Mouse (Mus musculus) testis, adult 2 months (tissue): Measurements from ENCODE around the gene Chgb. TPM values are rescaled to one million over a fixed set of nuclear protein-coding genes. Genes with fewer than 3 reads are reported as not detected.
A peak's percentile ranks its signal among the peaks of the same experiment; 100 is the strongest.

Experiments used
- H3K27ac ChIP-seq: fragments of 200-500 bp; 2 replicates; pipeline ENCODE4 v1.5.1; 2012; ENCODE audit warnings: low read depth, low read length; ENCODE audit not compliant: control insufficient read depth, insufficient read depth
- H3K27me3 ChIP-seq: fragments of 200-500 bp; 2 replicates; pipeline ENCODE4 v1.6.1; 2012; ENCODE audit warnings: mild to moderate bottlenecking, low read length, moderate library complexity; ENCODE audit not compliant: control insufficient read depth, insufficient read depth
- H3K36me3 ChIP-seq: fragments of 200-500 bp; 2 replicates; pipeline ENCODE4 v1.6.1; 2012; ENCODE audit warnings: mild to moderate bottlenecking, low read length; ENCODE audit not compliant: control insufficient read depth, insufficient read depth
- H3K4me1 ChIP-seq: fragments of 200-500 bp; 2 replicates; pipeline ENCODE4 v1.6.1; 2012; ENCODE audit warnings: low read length; ENCODE audit not compliant: control insufficient read depth, insufficient read depth
- H3K4me3 ChIP-seq: fragments of 200-500 bp; 2 replicates; pipeline ENCODE4 v1.5.1; 2012; ENCODE audit warnings: low read depth, mild to moderate bottlenecking, low read length, moderate library complexity, mixed read lengths; ENCODE audit not compliant: control insufficient read depth
- CTCF ChIP-seq: fragments of 200-500 bp; IDR thresholded peaks from 2 replicates; pipeline ENCODE4 v1.5.1; 2012; ENCODE audit warnings: low read depth, mild to moderate bottlenecking, inconsistent platforms, low read length, moderate library complexity; ENCODE audit not compliant: control insufficient read depth, insufficient read depth, insufficient replicate concordance
- POLR2A ChIP-seq: fragments of 200-500 bp; IDR thresholded peaks from 2 replicates; pipeline ENCODE4 v1.6.1; 2012; ENCODE audit warnings: low read depth, mild to moderate bottlenecking, inconsistent platforms, low read length, moderate library complexity; ENCODE audit not compliant: control insufficient read depth
- polyA plus RNA-seq: library from polyadenylated mRNA; depleted of rRNA; stranded (reverse); fragments of >200 nt; gene quantifications from 2 replicates; pipeline ENCODE4 v1.2.3, GENCODE M21; 2012; rRNA removed

Chgb gene
- polyA plus RNA-seq, 1 experiment = 2.5 TPM

- Histone ChIP-seq H3K27me3 (no peaks in the 10 kb centered on the region), H3K4me1 (peaks cover 12% of the 10 kb centered on the region), H3K4me3 (peak overlapping the region; percentile 50), H3K36me3 (no peaks in the 10 kb centered on the region), H3K27ac (no peak overlapping the region)
- no peak for TF ChIP-seq CTCF
- no peak for TF ChIP-seq POLR2A
Measured at GRCm38 (mm10) chr2:132793441-132794203, 12.5 kb downstream of the Chgb start.

GRCm38 (mm10) chr2:132794204-132794586, 13.1 kb downstream of the Chgb start:
- no peaks in the 10 kb centered on the region for H3K36me3 ChIP-seq
- no peak for TF ChIP-seq POLR2A
- TF ChIP-seq CTCF = no peak
- peaks cover 12% of the 10 kb centered on the region for H3K4me1 ChIP-seq
- peak overlapping the region; percentile 50 for H3K4me3 ChIP-seq
- no peak overlapping the region for H3K27ac ChIP-seq
- no peaks in the 10 kb centered on the region for H3K27me3 ChIP-seq

DNA sequence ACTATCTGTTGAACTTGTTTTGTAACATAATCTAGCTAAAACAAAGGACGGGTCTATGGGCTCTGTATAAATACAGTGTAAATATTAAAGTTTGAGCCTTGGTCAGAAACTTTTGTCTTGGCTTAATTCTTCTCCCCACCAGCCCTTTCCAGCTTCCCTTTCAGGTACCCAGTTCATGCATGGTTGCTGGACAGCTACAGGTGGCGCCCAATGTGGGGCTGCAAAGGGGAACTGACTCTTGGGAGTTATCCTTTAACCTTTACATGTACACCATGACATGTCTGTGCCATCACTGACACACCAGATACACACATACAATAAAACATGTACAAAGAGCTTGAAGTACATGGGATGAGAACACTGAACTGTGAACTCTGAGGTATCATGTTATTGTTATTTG, 21.9 kb downstream of the Chgb start:
- TF ChIP-seq CTCF (no peak), POLR2A (no peak)
- no peaks in the 10 kb centered on the region; the same call in none of the 2 replicates for H3K36me3 ChIP-seq

DNA sequence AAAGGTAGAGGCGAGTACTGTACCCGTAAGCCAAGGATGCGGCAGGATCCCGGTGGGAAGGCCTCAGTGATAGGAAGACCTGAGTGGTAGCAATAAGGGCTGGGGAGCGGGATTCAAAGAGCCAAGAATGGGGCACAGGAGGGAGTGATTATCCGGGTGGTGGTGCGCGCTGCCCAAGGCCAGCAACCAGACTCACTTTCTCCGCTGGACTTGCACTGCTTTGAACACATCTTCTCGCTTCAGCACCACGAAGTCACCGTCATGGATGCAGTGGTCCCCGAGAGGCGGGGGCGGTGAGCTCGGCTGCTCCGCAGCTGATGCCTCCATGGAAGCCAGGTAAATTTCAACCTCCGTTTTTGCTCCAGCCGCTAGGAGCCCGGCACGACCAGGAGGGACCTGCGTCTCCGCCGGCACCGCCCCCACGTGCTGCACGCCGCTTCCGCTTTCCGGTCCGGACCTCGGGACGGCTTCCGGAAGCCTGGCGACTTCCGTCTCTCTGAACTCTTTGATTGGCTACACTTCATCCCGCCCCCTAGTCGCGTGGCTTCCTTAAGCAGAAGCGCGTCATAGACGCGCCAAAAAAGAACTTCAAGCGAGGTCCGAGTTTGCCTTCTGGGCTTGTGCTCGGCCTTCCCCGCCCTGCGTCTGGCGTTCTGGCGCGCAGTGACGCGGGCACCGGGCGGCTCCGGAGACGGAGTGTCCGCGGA, 34.7 kb downstream of the Chgb start, which contains the start of the genes Trmt6 and Mcm8:
Gene Trmt6, minus strand, starts transcription at position 448 of the 707 bp plus-strand sequence.
Gene Mcm8, plus strand, starts transcription at position 534 of the 707 bp plus-strand sequence.
- peak within 1 kb of the TSS; percentile 54 for H3K27ac ChIP-seq
- no peaks in the 10 kb centered on the region for H3K27me3 ChIP-seq
- peaks cover 4% of the 10 kb centered on the region for H3K4me1 ChIP-seq
- no peaks in the 10 kb centered on the region for H3K36me3 ChIP-seq
- peak within 1 kb of the TSS; percentile 95 for H3K4me3 ChIP-seq
- peak; percentile 66 for TF ChIP-seq POLR2A
- no peak; the same call in 1 of the 2 replicates for TF ChIP-seq CTCF

More for the DNA sequence above, 21.9 kb downstream of the Chgb start:
- no peak overlapping the region for H3K27ac ChIP-seq
- no peaks in the 10 kb centered on the region for H3K4me1 ChIP-seq
- H3K27me3 ChIP-seq = no peaks in the 10 kb centered on the region
- H3K4me3 ChIP-seq = no peak overlapping the region

DNA sequence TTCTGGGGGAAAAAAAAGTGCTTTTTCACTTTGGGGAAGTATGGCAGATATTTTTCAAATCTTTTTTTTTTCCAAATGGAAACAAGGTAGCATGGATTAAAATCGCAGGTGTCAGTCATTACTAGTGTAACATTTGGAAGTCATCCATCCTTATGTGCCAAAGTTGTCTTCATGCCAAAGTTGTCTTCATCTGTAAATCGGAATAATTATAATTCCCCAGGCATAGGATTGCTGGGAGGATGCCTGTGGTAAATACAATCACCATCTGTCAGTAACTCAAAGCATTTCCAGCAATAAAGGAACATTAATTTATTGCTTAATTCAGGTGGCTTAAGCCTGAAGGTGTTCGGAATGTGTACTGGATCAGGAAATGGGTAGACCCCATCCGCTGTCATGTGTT, 60.0 kb downstream of the Chgb start:
- no peak overlapping the region for H3K27ac ChIP-seq
- H3K4me1 ChIP-seq = no peaks in the 10 kb centered on the region
- H3K36me3 ChIP-seq = no peaks in the 10 kb centered on the region
- no peak overlapping the region for H3K4me3 ChIP-seq
- H3K27me3 ChIP-seq = no peaks in the 10 kb centered on the region
- TF ChIP-seq POLR2A = no peak

Other genes starting within 250 kb of the Chgb start
- 12.8 and 18.4 TPM in 2 replicates for gene Gpcpd1, start 193.5 kb upstream of the Chgb start, polyA plus RNA-seq
- gene Shld1, start 94.3 kb upstream of the Chgb start, polyA plus RNA-seq = 2.4 and 2.7 TPM in 2 replicates
- 3.7 and 4.3 TPM in 2 replicates for gene Trmt6, start 34.8 kb downstream of the Chgb start, polyA plus RNA-seq
- gene Mcm8, start 34.9 kb downstream of the Chgb start, polyA plus RNA-seq = 3.0 and 3.2 TPM in 2 replicates
- 115 and 182 TPM in 2 replicates for gene Crls1, start 65.4 kb downstream of the Chgb start, polyA plus RNA-seq
- 3.9 and 4.3 TPM in 2 replicates for gene Lrrn4, start 99.6 kb downstream of the Chgb start, polyA plus RNA-seq
- 0.08 TPM in 1 of 2 replicates, not detected in the other for gene Fermt1, start 164.6 kb downstream of the Chgb start, polyA plus RNA-seq